Mouse (Mus musculus) urinary bladder, postnatal 14 days (tissue): ENCODE measurements at regions not wholly inside any gene's neighbourhood (a gene's known extent, or its start where the extent isn't known, plus 50 kb on each side); places are given as distances from the start of the nearest gene placed in this dataset.

ENCODE experiments used
- DNase-seq: peaks from one replicate; pipeline ENCODE4 v3.0.0; 2021; ENCODE audit warnings: low spot score

GRCm38 (mm10) chr9:47276303-47277005 lies 253.5 kb upstream of the Cadm1 start:
- peak; percentile 65 for DNase-seq

GRCm38 (mm10) chr9:47279410-47279809 lies 250.6 kb upstream of the Cadm1 start:
- DNase-seq, result no peak

- peak; percentile 48 for DNase-seq
Observed at GRCm38 (mm10) chr9:47280146-47280545, 249.8 kb upstream of the Cadm1 start.

- DNase-seq, result no peak
Observed at GRCm38 (mm10) chr9:47280598-47280997, 249.4 kb upstream of the Cadm1 start.

- no peak for DNase-seq
Observed at GRCm38 (mm10) chr9:47283746-47284455, 246.1 kb upstream of the Cadm1 start.

- DNase-seq, result no peak
Observed at GRCm38 (mm10) chr9:47286930-47287722, 242.8 kb upstream of the Cadm1 start.

- no peak for DNase-seq
Observed at GRCm38 (mm10) chr9:47288587-47289199, 241.3 kb upstream of the Cadm1 start.

GRCm38 (mm10) chr9:47300633-47301032 lies 229.3 kb upstream of the Cadm1 start:
- DNase-seq, result no peak

GRCm38 (mm10) chr9:47307125-47307751 lies 222.7 kb upstream of the Cadm1 start:
- DNase-seq, result no peak

GRCm38 (mm10) chr9:47307752-47308500 lies 222.0 kb upstream of the Cadm1 start:
- peak; percentile 30 for DNase-seq

- no peak for DNase-seq
Observed at GRCm38 (mm10) chr9:47313433-47313832, 216.5 kb upstream of the Cadm1 start.

- DNase-seq, result no peak
Observed at GRCm38 (mm10) chr9:47314236-47314635, 215.7 kb upstream of the Cadm1 start.

GRCm38 (mm10) chr9:47320345-47320744 lies 209.6 kb upstream of the Cadm1 start:
- DNase-seq, result no peak

- DNase-seq, result no peak
Observed at GRCm38 (mm10) chr9:47321106-47321789, 208.7 kb upstream of the Cadm1 start.

- DNase-seq, result no peak
Observed at GRCm38 (mm10) chr9:47322293-47322692, 207.7 kb upstream of the Cadm1 start.

GRCm38 (mm10) chr9:47323051-47323450 lies 206.9 kb upstream of the Cadm1 start:
- DNase-seq, result no peak

GRCm38 (mm10) chr9:47327575-47327974 lies 202.4 kb upstream of the Cadm1 start:
- DNase-seq, result no peak

GRCm38 (mm10) chr9:47332929-47333328 lies 197.0 kb upstream of the Cadm1 start:
- peak; percentile 33 for DNase-seq

- peak; percentile 18 for DNase-seq
Observed at GRCm38 (mm10) chr9:47338221-47338620, 191.8 kb upstream of the Cadm1 start.

GRCm38 (mm10) chr9:47346527-47347111 lies 183.4 kb upstream of the Cadm1 start:
- DNase-seq, result no peak
